Mouse (Mus musculus): Measurements from ENCODE around the gene Ankrd10. TPM values are rescaled to one million over a fixed set of nuclear protein-coding genes. Genes with fewer than 3 reads are reported as not detected.
A peak's percentile ranks its signal among the peaks of the same experiment; 100 is the strongest.

The Ankrd10 gene
- total and polyA plus RNA-seq, 2 experiments from 2014 or later: 66.2 to 127 TPM

- H3K27me3 ChIP-seq (ENCODE audit: insufficient read depth, low read length): no peaks in the 10 kb centered on the region
- H3K9me3 ChIP-seq (ENCODE audit: low read length): no peaks in the 10 kb centered on the region; the same call in 1 of the 2 replicates
- WGBS: 74% methylated on average over 2 of the region's 2 CpGs
- H3K9ac ChIP-seq (replicated peaks; ENCODE audit: low read length): no peak overlapping the region
- H3K27ac ChIP-seq: no peak overlapping the region
- TF ChIP-seq CTCF (IDR thresholded peaks at IDR 0.05; ENCODE audit: low read depth): no peak
- H3K4me2 ChIP-seq (ENCODE audit: low read depth, low read length): no peak overlapping the region
- no peak for DNase-seq (ENCODE audit: low spot score)
- H3K36me3 ChIP-seq (ENCODE audit: insufficient read depth, low read length): no peaks in the 10 kb centered on the region
- H3K4me3 ChIP-seq (ENCODE audit: low read length): no peak overlapping the region
- H3K4me1 ChIP-seq (ENCODE audit: insufficient read depth, low read length): no peaks in the 10 kb centered on the region
- ATAC-seq: no peak
Measured at GRCm38 (mm10) chr8:11640606-11641005, 5.0 kb upstream of the Ankrd10 start.

- Histone ChIP-seq H3K36me3 (ENCODE audit: insufficient read depth, low read length) (no peaks in the 10 kb centered on the region), H3K9ac (replicated peaks; ENCODE audit: low read length) (no peak overlapping the region), H3K4me3 (ENCODE audit: low read length) (no peak overlapping the region), H3K27ac (no peak overlapping the region), H3K4me2 (ENCODE audit: low read depth, low read length) (no peak overlapping the region), H3K27me3 (ENCODE audit: insufficient read depth, low read length) (no peaks in the 10 kb centered on the region), H3K9me3 (ENCODE audit: low read length) (no peaks in the 10 kb centered on the region; the same call in 1 of the 2 replicates), H3K4me1 (ENCODE audit: insufficient read depth, low read length) (peaks cover 6% of the 10 kb centered on the region)
- ATAC-seq (no peak), DNase-seq (ENCODE audit: low spot score) (no peak)
- 95% methylated on average over 7 of the region's 7 CpGs for WGBS
- TF ChIP-seq CTCF (IDR thresholded peaks at IDR 0.05; ENCODE audit: low read depth): no peak
Measured at GRCm38 (mm10) chr8:11637531-11637930, 2.0 kb upstream of the Ankrd10 start.

- H3K4me2 ChIP-seq (ENCODE audit: low read depth, low read length): peak overlapping the region; percentile 95
- H3K27ac ChIP-seq: peak overlapping the region; percentile 96
- no peaks in the 10 kb centered on the region; the same call in 1 of the 2 replicates for H3K9me3 ChIP-seq (ENCODE audit: low read length)
- no peaks in the 10 kb centered on the region for H3K27me3 ChIP-seq (ENCODE audit: insufficient read depth, low read length)
- 4% methylated on average over 30 of the region's 30 CpGs for WGBS
- H3K4me3 ChIP-seq (ENCODE audit: low read length): peak overlapping the region; percentile 83
- peak; percentile 84 for DNase-seq (ENCODE audit: low spot score)
- peaks cover 6% of the 10 kb centered on the region for H3K4me1 ChIP-seq (ENCODE audit: insufficient read depth, low read length)
- no peak for TF ChIP-seq CTCF (IDR thresholded peaks at IDR 0.05; ENCODE audit: low read depth)
- peak overlapping the region; percentile 91; the same call in 1 of the 2 replicates for H3K9ac ChIP-seq (replicated peaks; ENCODE audit: low read length)
- no peaks in the 10 kb centered on the region for H3K36me3 ChIP-seq (ENCODE audit: insufficient read depth, low read length)
- ATAC-seq: peak; percentile 39
Measured at GRCm38 (mm10) chr8:11636324-11637057, 934 bp upstream of the Ankrd10 start.

GRCm38 (mm10) chr8:11635012-11635577 lies 462 bp downstream of the Ankrd10 start:
- Histone ChIP-seq H3K9me3 (ENCODE audit: low read length) (no peaks in the 10 kb centered on the region), H3K9ac (replicated peaks; ENCODE audit: low read length) (peak overlapping the region; percentile 91), H3K36me3 (ENCODE audit: insufficient read depth, low read length) (peaks cover 11% of the 10 kb centered on the region), H3K27me3 (ENCODE audit: insufficient read depth, low read length) (no peaks in the 10 kb centered on the region), H3K27ac (peak overlapping the region; percentile 96), H3K4me1 (ENCODE audit: insufficient read depth, low read length) (peaks cover 6% of the 10 kb centered on the region), H3K4me2 (ENCODE audit: low read depth, low read length) (peak overlapping the region; percentile 95), H3K4me3 (ENCODE audit: low read length) (peak overlapping the region; percentile 83)
- under 1% methylated on average over 64 of the region's 70 CpGs for WGBS
- no peak for TF ChIP-seq CTCF (IDR thresholded peaks at IDR 0.05; ENCODE audit: low read depth)
- ATAC-seq: peak; percentile 86
- peak; percentile 97 for DNase-seq (ENCODE audit: low spot score)

- no peaks in the 10 kb centered on the region for H3K9me3 ChIP-seq (ENCODE audit: low read length)
- peak overlapping the region; percentile 95 for H3K4me2 ChIP-seq (ENCODE audit: low read depth, low read length)
- H3K27me3 ChIP-seq (ENCODE audit: insufficient read depth, low read length): no peaks in the 10 kb centered on the region
- H3K9ac ChIP-seq (replicated peaks; ENCODE audit: low read length): peak overlapping the region; percentile 91
- peak; percentile 20 for TF ChIP-seq CTCF (IDR thresholded peaks at IDR 0.05; ENCODE audit: low read depth)
- H3K4me3 ChIP-seq (ENCODE audit: low read length): peak overlapping the region; percentile 83
- ATAC-seq (peak; percentile 16), DNase-seq (ENCODE audit: low spot score) (peak; percentile 8)
- H3K36me3 ChIP-seq (ENCODE audit: insufficient read depth, low read length): peaks cover 13% of the 10 kb centered on the region
- peak overlapping the region; percentile 96; the same call in 1 of the 2 replicates for H3K27ac ChIP-seq
- WGBS: under 1% methylated on average over 34 of the region's 39 CpGs
- H3K4me1 ChIP-seq (ENCODE audit: insufficient read depth, low read length): peaks cover 6% of the 10 kb centered on the region
Measured at GRCm38 (mm10) chr8:11634331-11635011, 1.1 kb downstream of the Ankrd10 start.

GRCm38 (mm10) chr8:11633414-11633813 lies 2.1 kb downstream of the Ankrd10 start:
- Histone ChIP-seq H3K27me3 (ENCODE audit: insufficient read depth, low read length) (no peaks in the 10 kb centered on the region), H3K4me3 (ENCODE audit: low read length) (peak overlapping the region; percentile 83), H3K4me2 (ENCODE audit: low read depth, low read length) (peak overlapping the region; percentile 95), H3K9me3 (ENCODE audit: low read length) (no peaks in the 10 kb centered on the region), H3K9ac (replicated peaks; ENCODE audit: low read length) (no peak overlapping the region), H3K36me3 (ENCODE audit: insufficient read depth, low read length) (peaks cover 16% of the 10 kb centered on the region), H3K27ac (no peak overlapping the region), H3K4me1 (ENCODE audit: insufficient read depth, low read length) (peaks cover 6% of the 10 kb centered on the region)
- no peak for TF ChIP-seq CTCF (IDR thresholded peaks at IDR 0.05; ENCODE audit: low read depth)
- no peak for ATAC-seq
- 43% methylated on average over 7 of the region's 7 CpGs for WGBS
- DNase-seq (ENCODE audit: low spot score): peak; percentile 18
